Mouse (Mus musculus) spleen, embryonic (tissue): ENCODE measurements at regions not wholly inside any gene's neighbourhood (a gene's known extent, or its start where the extent isn't known, plus 50 kb on each side); places are given as distances from the start of the nearest gene placed in this dataset.

Experiments
- CTCF ChIA-PET: fragments of 350-600 bp; sonication (Branson Sonifier 250); formaldehyde crosslinking; loops from one replicate; lab custom pipeline; 2022; lab: Charles Lee

DNA sequence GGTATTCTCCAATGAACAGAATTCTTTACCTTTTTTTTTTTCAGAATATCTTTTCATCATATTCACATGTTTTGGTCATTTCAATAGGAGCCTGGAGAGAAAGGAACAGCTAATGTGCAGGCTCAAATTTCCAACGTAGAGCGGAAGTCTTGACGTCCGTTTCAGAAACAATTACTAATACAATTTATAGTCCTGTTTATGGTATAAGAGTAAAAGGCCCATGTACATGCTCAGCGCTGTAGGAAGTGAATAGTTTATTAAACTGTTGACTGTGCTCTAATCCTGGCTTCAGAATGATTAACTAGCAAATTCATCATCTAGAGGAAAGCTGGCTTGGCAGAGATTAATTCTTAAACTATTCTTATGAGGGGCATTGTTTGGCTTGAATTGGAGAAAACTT, 142.1 kb downstream of the Pik3r1 start:
- CTCF ChIA-PET, result no interaction called here

DNA sequence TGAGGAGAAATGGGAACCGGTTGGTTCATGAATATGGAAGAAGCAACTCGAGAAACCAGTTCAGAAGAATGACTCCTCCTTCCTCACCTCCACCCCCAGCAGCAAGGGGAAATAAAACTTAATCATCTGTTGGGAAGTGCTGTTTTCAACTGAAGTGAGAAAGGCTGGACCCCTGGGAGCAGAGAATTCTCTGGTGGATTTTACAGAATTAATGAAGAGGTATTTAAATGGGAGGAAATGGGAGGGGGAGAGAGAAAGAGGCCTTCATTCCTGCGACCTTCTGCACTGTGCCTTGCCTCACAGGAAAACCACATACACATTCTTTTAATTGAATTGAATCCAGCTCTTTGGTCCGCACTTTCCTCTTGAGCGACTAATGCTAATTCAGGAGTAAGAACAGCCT, 143.8 kb downstream of the Pik3r1 start:
- CTCF ChIA-PET, result no interaction called here

GRCm38 (mm10) chr13:101622649-101623048, 145.4 kb downstream of the Pik3r1 start:
- CTCF ChIA-PET, result no interaction called here

- CTCF ChIA-PET, result interaction anchor here (0.5 kb wide), 1 partner anchor 45 kb away, joined by 3 read pairs; no protein-coding TSS in a partner anchor
Observed at GRCm38 (mm10) chr13:101620660-101621059, 147.4 kb downstream of the Pik3r1 start.

DNA sequence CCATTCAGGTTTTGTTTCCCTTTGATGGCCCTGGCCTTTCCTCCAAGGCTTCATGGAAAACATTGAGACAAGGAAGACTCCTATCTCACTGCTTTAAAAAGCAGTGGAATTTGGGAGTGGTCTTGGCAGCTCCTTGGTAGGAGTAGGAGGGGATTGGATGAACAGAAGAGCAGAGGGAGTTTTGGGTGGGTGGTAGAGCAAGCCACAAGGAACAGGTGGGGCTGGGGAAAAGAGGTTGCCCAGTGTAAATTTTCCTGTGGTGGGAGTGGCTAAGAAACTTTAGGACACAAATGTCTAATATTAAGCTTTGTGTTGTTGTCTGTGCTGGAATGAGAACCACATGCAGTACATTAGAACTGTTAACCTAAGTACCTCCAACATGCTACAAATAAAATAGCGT, 148.9 kb downstream of the Pik3r1 start:
- CTCF ChIA-PET, result no interaction called here

- CTCF ChIA-PET, result interaction anchor here (0.7 kb wide), 1 partner anchor 292 kb away, joined by 3 read pairs; no protein-coding TSS in a partner anchor
Observed at GRCm38 (mm10) chr13:101612786-101613185, 155.2 kb downstream of the Pik3r1 start.

DNA sequence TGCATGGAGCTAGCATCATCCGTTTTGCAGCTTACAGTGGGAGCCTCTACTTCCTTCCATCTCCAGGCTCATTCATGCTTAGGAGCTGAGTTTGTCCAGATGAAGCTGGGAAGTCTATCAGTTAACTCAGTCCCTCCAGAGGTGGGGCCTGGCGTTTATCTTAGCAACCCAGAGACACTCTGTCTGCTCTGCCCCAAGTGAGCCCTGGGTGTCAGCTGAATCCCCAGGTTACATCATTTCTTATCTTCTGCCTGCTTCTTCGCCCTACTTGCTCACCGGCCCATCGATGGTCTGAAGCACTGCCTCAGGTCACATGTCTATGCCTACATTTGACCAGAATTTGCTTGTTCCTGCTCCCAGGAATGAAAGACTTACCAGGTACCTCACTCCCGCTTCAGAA, 156.3 kb downstream of the Pik3r1 start:
- CTCF ChIA-PET, result no interaction called here

DNA sequence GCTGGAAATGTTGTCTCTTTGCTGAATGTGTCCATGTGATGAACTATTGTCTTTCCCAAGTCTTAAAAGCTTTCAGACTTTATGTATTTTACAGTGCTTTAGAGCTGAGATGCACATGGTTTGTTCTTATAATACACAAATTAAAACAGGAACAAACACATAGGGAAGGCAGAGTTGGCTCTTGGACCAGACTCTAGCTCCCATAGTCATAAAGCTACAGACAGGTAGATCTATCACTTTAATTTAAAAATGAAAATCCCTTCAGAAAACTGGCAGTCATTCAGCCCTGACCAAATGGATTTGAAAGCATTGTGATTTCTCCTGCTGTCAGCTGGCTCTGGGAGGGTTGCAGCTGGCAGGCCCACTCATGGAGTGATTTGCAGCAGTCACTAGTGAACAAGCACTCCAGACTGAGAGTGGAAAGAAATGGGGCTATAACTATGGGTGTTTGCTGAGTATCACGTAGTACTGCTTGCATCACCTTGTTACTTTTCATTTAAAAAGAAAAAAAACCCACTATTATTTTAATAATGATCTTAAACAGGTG, 161.8 kb downstream of the Pik3r1 start:
- CTCF ChIA-PET, result interaction anchor here (0.7 kb wide), 1 partner anchor 54 kb away, joined by 3 read pairs; no protein-coding TSS in a partner anchor

GRCm38 (mm10) chr13:101605685-101606084, 162.3 kb downstream of the Pik3r1 start:
- CTCF ChIA-PET, result interaction anchor here (0.5 to 0.7 kb wide), 2 partner anchors 55 to 75 kb away, joined by 3 to 18 read pairs; no protein-coding TSS in a partner anchor

GRCm38 (mm10) chr13:101605051-101605450, 163.0 kb downstream of the Pik3r1 start:
- CTCF ChIA-PET, result no interaction called here

DNA sequence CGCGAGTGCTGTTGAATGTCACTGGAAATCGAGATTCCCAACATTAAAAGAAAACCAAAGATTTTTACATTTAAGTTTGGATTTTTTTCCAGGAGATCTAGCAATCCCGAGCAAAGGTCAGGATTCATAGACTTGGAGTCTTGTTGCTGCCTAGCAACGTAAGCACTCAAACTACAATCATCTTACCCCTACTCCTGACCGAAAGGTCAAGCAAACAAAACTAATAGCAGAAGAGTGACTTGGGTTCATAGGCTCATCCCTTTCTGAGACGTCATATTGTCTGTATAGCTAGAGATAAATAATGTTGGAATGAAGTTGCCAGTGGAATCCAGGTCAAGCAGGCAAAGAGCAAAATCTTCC, 169.9 kb downstream of the Pik3r1 start:
- CTCF ChIA-PET, result no interaction called here

DNA sequence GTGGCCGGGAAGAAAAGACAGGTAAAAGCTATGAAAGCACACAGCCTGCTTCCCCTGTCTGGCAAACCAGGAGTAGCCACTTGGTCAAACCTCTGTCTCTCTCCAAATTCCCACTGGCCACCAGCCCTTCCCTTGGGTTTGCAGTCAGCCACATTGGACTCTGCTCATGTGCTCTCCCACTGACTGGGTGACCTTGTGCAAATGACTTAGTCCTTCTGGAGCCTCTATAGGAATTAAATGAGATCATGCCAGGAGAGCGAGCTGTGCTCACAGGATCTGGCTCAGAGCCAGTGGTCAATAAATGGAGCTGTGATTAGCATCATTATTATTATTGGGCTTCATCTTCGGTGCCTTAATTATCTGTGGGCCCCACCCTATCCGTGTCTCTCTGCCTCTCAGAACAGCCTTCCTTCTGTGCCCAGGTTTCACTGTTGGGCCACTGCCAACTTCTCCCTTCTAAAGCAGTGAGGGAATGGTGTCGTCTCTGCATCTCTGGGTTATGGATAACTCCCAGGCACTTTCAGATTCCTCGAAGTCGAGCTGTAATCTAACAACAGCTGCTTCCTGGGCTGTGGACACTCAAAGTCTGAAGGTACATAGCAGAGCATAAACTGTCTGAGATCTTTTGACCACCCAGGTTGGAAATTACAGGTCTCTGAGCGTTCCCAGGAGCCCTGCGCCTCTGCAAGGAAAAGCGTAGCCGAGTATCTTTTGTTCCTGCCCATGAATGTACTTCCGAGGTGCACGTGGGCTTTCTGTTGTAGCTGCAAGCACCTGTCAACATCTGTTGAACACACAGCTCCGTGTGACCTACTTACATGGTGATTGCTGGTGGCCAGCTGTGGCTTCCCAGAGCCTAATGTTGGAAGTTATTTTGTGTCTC, 170.5 kb downstream of the Pik3r1 start:
- CTCF ChIA-PET, result no interaction called here

- CTCF ChIA-PET, result no interaction called here
Observed at GRCm38 (mm10) chr13:101594511-101595175, 173.4 kb downstream of the Pik3r1 start.

GRCm38 (mm10) chr13:101592355-101592754, 175.7 kb downstream of the Pik3r1 start:
- CTCF ChIA-PET, result no interaction called here

GRCm38 (mm10) chr13:101588905-101589304, 179.1 kb downstream of the Pik3r1 start:
- CTCF ChIA-PET, result interaction anchor here (0.6 kb wide), 1 partner anchor 185 kb away, joined by 3 read pairs; no protein-coding TSS in a partner anchor

DNA sequence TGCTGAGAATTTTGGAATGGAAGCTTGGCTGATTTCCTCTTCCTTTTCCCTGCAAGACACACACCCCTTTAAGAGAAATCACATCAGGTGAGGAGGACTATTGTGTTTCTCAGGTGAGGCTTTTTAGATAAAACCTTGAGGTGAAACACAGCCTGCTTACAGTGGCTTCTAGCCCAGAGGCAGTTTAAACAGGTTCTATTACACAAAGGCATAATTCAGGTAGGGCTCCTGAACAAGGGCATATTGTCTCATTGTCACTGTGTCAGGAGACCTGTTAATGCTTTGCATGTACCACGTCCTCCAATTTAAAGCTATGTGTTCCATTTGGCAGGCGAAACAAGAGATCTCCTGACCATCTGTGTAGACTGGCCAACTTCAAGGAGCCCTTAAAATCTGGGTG, 181.2 kb downstream of the Pik3r1 start:
- CTCF ChIA-PET, result no interaction called here

GRCm38 (mm10) chr13:101576481-101576880, 191.5 kb downstream of the Pik3r1 start:
- CTCF ChIA-PET, result no interaction called here

- CTCF ChIA-PET, result no interaction called here
Observed at GRCm38 (mm10) chr13:101572809-101573590, 195.0 kb downstream of the Pik3r1 start.

- CTCF ChIA-PET, result no interaction called here
Observed at GRCm38 (mm10) chr13:101572246-101572645, 195.8 kb downstream of the Pik3r1 start.

- CTCF ChIA-PET, result no interaction called here
Observed at GRCm38 (mm10) chr13:101570034-101570433, 198.0 kb downstream of the Pik3r1 start.

DNA sequence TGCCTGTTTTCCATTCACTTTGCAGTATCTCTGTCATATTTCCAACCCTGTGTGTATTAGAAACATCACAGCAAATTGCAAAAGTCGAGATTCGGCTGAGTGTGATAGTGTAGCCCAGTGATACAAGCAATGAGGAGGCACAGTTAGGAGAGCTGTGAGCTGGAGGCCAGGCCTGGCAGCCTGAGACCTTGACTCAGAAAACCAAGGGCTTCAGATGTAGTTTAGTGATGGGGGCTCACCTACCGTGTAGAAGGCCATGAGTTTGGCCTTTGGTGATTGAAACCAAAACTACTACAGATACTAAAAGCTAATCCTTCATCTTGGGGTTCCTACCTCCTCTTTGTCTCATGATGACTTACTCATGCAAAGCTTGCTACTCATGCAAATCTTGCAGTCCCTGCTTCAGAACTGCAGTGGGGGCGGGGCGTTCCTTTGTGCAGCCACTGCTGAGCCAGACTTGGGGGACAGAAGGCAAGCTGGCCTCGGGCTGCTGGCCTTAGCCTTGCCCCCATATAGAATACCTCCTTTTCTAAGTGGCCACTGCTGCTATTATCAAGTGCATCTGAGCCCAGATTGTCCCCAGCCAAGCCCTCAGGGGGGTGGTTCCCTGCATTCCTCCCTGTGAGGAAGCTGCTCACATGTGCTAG, 198.9 kb downstream of the Pik3r1 start:
- CTCF ChIA-PET, result no interaction called here
